Mouse (Mus musculus): Measurements from ENCODE around the gene Platr17.

DNA sequence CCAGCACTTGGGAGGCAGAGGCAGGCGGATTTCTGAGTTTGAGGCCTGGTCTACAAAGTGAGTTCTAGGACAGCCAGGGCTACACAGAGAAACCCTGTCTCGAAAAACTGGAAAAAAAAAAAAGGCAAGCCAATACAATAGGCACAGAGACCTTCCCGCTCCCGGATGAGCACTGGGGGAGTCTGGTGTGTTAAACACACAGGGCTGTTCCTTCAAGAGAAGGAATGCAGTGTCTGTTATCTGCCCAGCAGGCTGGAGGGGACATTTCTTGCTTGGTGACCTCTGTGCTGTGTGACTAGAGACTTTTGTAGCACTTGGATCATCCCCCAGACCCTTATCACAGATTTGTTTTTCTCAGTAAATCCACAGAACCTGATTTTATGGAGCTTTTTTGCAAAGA, 3.3 kb upstream of the Platr17 start:
- TF ChIP-seq POLR2A (IDR thresholded peaks at IDR 0.05; ENCODE audit: control insufficient read depth, low read depth, low read length) (no peak), CTCF (IDR thresholded peaks at IDR 0.05; ENCODE audit: control insufficient read depth, insufficient read depth, insufficient replicate concordance, low read depth, low read length) (no peak)

Measured in testis, adult 2 months (tissue).